Mouse (Mus musculus) E14TG2a.4 (cell line): ENCODE measurements around the gene Kng1.
"Not testable (repeated sequence)": the region's sequence is repeated elsewhere in the genome, so short reads cannot be mapped to it uniquely, and the experiment has no call there.

Source experiments
- CTCF ChIP-seq: conservative IDR thresholded peaks from 2 replicates; pipeline ENCODE4 v1.5.1; 2014; ENCODE audit warnings: low read length
- NANOG ChIP-seq: IDR thresholded peaks from 2 replicates; pipeline ENCODE4 v1.6.1; 2014; ENCODE audit warnings: borderline replicate concordance, low read length, mixed read lengths
- POU5F1 ChIP-seq: IDR thresholded peaks from 2 replicates; pipeline ENCODE4 v1.6.1; 2014; ENCODE audit warnings: low read length, borderline replicate concordance

DNA sequence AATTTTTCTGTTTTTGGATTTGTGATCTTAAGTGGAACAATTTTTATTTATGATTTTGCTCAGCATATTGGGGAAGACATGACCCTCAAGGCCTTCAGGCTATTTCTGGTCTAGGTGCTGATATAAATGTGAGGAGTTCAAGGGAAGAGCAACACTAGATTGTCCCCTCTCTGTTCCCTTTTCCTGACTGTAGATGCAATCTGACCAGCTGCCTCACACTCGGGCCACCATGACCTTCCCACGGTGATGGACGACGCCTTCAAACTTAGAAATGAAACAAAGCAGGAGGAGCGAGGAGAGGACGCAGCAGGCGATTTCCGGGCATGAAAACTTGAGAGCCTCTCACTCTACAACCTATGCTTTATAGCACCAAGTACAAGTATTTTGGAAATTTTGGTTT, 29.5 kb downstream of the Kng1 start:
- TF ChIP-seq CTCF, NANOG, POU5F1: not testable (repeated sequence)
